Mouse (Mus musculus): ENCODE data around the gene Apod.
"Not testable (repeated sequence)": the region's sequence is repeated elsewhere in the genome, so short reads cannot be mapped to it uniquely, and the experiment has no call there.

Apod gene

DNA sequence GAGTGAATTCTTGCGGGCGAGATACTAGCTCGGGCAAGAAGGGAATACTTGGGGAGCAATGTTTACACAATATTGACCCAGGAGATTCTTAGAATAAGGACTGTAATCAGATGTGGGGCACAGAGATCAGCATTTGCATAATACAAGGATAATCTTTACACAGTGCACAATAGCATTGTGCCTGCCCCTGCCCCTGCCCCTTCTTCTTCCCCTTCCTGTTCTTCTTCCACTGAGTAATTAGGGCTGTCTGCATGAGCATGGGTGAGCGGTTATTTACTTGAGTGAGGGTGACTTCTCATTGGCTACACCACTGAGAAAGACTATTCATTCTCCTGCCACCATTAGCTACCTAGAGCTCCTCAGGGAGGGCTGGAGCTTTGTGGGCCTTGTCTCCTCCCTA lies 6.9 kb upstream of the Apod start:
- DNase-seq (ENCODE audit: low spot score), result no peak

DNA sequence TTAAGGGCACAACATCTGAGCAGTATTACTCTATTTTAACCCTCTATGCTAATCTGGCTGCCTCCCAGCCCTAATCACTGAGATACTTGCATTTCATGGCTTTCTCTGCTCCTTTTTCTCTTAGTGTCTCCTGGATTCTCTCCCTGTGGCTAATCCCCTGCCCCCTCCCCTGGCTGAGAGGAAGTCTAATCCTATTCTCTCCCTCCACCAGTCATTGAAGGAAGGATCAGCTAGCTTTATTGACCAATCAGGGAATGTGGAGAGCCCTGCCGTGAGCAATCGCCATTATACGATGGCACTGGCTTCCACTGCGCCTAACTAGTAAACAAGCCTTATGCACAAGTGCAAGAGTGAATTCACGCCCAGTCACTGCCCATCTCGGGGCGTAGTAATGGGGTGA lies 6.3 kb upstream of the Apod start:
- DNase-seq (ENCODE audit: low spot score), result no peak

DNA sequence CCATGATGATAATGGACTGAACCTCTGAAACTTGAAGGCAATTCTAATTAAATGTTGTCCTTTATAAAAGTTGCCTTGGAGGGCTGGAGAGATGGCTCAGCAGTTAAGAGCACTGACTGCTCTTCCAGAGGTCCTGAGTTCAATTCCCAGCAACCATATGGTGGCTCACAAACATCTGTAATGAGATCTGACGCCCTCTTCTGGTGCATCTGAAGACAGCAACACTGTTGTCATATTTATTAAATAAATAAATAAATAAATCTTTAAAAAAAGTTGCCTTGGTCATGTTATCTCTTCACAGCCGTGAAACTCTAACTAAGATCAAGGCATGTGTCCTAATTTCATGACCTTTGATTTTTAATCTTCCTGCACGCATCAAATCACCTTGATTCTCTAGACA lies 5.1 kb upstream of the Apod start:
- DNase-seq (ENCODE audit: low spot score), result not testable (repeated sequence)

DNA sequence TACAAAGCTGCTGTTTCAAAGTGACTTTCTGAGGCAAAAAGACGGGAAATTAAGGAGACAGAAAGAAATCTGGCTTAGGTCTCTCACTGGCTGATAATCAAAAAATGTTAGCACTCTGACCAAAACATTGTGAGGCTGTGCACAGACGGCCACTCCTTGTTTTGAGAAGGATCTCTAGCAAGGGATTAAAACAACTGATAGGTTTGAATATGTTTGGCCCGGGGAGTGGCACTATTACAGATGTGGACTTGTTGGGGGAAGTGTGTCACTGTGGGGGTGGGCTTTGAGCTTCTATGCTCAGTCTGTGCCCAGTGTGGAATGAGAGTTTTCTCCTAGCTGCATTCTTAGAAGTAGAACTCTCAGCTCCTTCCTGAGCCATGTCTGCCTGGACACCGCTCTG lies 4.7 kb upstream of the Apod start:
- peak; percentile 20 for DNase-seq (ENCODE audit: low spot score)

DNA sequence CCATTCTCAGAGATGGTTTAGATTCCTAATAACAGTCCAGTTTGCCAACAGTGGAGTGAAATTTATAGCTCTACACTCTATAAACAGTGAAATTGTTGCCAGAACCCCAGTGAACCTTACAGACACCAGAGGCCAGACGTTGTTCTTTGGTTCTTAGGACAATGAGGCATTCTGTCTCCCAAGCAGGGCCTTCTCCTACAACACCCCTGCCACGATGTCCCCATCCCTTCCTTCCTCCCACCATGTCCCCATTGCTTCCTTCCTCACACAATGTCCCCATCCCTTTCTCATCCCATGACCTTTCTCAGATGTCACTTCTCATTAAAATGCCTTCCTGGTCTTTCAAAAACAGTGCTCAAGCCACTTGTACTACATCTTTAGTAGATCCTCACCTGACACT lies 3.8 kb upstream of the Apod start:
- no peak for DNase-seq (ENCODE audit: low spot score)

DNA sequence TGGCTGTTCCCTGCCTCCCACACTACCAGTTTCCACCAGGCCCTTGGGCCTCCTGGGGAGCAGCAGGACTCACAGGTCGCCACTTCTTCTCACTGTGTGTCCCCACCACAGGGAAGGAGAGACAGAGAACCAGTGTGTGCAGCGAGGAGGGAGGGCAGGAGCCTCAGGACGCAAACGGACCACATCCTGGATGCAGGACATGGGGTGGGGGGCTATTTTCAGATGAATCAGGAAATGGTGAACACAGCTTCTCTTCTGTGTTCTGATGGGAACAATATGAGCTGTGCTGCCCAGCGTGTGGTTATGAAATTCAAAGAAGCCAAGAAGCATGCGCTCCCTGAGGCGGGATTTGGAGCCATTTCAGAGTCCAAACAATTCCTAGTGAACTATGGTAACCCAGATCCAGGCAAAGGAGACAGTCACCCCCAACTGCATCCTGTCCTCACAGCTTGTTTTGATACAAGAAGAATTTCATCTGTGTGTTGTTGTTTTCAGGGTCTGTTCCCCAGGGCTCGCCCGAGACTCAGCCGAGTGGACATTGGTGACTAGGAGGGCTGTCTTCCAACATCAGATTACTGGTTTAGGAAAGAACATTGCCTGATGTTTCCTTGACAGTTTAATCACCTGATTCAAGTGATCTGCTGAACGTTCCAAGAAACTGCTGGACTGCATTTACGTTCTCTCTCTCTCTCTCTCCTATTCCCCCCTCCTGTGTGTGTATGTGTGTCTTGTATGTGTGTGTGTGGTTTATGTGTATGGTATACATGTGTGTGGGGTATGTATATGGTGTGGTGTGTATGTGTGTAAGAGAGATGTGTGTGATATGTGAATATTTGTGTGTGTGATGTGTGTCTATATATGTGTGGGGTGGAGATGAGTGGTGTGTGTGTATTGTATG lies 1.9 kb upstream of the Apod start:
- peak; percentile 77 for DNase-seq (ENCODE audit: low spot score)

DNA sequence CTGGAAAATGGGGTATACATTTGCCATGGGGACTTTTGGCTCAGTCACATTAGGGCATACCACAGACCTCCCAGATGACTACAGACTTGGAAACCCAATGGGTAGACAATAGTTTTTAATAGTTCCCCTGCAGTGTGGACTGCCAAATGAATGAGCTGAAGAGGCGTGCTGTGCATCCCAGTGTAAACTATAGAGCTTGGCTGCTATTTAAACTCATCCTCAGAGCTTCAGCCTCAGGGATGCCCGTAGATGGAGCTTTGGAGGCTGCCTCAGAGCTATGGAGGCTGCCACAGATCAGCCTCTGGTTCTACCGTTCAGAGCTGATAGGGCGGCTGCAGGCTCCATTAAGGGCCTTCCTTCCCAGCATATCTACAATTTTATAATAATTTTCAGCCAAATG lies 686 bp upstream of the Apod start:
- DNase-seq (ENCODE audit: low spot score), result no peak

DNA sequence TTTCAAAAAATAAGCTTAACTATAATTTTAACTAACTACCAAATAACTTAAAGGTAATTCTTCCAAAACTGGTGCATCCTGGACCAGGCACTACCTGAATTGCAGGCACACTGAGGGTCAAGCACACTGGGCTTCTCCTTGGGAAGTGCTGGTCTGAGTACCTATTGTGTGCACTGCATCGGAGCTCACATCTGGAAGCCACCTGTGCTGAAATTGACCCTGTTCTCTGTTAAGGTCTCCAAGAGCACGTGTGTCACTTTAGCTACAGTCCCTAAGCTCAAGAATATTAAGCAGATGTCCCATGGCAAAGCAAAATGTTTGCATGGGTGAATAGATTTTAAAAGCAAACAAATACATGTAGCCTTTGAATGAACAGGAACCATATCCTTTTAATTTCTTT lies 997 bp downstream of the Apod start:
- DNase-seq (ENCODE audit: low spot score), result no peak

DNA sequence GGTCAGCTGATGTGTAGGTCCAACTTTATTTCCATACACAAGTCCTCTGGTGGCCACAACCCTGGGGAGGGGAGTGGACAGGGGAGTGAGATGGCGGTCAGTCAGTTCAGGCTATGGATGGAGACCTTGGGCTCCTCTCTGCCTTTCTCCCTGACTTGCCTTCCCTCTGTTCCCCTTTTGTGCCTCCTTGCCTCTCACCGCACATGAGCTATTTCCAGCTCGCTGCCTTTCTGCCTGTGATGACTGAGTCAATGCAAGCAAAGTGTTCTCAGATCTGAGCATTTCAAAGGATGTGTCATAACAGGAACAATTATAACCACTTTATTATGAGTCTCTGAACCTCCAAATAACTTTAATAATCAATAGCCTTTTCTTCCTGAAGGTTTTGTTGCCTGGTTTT lies 2.3 kb downstream of the Apod start:
- DNase-seq (ENCODE audit: low spot score), result no peak

DNA sequence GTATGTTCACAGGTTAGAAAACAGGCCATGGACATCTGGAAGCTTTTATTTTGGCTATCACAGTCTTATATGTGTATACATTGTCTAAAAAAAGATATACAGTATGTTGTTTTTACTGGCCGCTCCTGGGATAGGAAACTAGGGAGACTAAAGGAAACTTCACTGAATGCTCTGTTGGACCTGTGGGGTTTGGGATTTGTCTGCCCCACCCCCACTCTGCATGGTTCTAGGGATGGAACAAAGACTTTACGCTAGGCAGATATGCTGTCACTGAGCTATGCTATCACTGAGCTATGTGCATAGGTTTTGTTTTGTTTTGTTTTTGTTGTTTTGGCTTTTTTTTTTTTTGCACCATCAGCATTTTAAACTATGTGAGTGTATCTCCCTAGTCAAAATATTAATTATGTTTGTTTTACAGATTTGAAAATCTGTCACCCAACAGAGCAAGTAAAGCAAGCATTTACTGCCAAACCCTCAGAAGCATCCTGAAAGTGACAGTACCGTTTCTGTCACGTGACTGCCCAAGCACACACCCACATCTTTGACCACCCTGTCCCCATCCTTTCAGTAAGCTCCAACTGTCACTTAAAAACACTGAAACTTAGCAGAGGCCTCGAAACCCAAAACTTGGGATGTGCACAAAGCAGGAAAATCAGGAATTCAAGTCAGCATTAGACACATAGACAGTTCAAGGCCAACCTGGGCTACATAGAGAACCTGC lies 9.2 kb downstream of the Apod start:
- DNase-seq (ENCODE audit: low spot score), result no peak

DNA sequence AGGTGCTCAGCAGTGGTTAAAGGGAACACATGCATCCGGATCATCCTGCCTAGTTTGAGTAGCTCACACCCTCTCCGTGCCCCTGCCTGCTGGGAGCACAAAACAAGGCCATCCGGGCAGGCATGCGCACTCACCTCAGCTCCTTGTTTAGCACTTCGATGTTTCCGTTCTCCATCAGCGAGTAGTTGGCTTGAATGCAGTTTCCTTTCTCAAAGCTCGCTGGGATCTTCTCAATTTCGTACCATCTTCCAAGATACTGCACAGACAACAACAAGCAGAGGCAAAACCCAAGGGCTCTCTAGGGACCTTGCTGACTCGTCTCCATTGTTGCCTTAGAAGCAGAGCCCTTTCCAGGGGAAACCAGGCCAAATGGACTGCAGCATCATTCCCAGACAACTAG lies 11.3 kb downstream of the Apod start:
- DNase-seq (ENCODE audit: low spot score), result no peak

DNA sequence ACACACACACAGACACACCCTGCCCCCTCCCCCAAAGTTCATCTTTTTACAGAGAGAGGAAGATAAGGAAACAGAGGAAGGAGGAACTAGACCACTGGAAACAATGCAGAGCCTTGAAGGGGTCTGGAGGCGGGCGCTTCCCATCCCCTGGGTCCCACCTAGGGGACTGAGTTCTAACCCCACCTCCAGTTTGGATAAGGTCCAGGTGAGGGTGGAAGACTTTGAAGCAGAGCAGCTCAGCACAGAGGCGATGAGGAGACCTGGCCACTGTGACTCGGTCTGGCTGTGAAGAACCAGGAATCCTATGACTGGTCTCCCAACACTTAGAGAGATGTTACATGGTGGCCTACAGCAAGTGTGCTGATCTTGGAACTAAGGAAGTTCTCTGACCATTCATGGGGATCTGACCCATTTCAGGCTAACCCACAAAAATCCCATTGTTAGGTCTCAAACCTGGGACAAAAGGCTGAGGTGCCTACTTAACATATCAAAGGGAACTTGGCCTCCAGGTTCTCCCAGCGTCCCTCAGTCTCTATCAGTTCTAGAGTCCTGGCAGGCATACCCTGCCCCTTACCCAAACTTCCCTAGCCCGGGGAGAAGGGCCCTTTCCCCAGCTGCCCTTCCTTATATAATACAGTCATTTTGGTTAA lies 13.6 kb downstream of the Apod start:
- DNase-seq (ENCODE audit: low spot score), result no peak

DNA sequence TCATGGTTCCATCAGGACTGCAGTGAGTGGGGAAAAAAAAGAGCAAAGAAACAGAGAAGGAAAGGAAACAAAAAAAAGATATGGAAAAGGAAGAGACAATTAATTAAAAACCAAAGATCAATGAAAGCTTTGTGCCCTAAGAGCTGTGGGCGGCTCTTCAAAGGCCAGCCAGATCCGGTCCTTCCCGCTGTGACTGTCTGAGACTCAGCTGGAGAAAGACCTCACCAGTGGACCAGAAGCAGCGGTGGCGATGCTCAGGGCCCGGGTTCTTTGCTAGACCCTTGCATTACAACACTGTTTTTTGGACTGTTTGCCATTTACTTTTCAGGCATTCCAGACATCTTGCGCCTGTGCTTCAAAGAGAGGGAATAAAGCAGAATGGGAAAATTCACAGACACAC lies 14.1 kb downstream of the Apod start:
- DNase-seq (ENCODE audit: low spot score), result no peak

DNA sequence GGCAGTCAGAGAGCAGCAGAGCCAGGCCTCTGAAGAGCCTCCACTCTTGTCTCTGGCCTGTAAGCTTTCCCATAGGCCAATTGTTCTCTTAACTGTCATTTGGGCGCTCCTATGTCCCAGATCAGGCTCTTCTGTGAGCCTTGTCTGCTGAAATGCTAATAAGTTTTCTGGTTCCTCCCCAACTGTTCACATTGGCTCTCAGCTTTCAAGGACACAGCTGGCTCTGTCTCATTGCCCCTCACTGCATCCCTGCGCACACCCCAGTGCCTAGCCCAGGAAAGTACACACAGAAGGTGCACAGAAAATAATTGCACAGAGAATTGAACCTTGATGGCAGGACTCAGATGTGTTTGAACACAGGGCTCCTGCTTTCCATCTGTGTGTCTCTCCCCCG lies 14.7 kb downstream of the Apod start:
- DNase-seq (ENCODE audit: low spot score), result no peak

DNA sequence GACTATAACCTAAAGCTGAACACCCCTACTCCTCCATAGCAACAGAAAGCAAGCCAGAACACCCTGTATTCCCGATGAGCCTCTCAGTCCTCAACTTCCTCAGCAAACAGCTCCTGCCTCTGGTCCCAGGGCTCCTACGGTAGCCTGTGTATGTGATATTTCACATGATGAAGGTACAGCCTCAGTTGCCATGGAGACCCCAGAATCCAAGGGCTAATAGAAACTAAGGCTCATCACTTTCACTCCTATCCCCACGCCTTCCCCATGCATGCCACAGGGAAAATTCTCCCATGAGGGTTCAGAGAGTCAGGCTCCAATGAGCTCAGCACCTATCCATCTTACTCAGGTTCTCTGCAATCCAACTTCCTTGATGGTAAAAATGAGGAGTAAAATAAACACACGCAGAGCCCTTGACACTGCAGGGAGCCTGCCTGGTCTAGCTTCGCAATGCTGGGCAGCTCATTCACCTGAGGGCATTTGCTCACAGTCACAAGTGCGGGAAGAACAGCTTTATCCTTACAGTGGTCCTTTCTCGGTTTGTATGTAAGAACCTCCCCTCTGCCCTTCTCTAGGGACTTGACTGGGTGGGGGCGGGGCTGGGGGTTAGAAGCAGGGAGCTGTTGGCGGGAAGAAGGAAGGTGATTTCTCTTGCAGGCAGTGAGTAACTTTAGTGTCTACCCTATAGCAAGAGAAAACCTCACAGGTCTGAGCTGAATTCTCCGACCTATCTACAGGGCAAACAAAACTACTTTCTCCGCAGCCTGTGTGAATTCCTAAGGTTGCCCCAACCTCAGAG lies 15.2 kb downstream of the Apod start:
- DNase-seq (ENCODE audit: low spot score), result no peak

DNA sequence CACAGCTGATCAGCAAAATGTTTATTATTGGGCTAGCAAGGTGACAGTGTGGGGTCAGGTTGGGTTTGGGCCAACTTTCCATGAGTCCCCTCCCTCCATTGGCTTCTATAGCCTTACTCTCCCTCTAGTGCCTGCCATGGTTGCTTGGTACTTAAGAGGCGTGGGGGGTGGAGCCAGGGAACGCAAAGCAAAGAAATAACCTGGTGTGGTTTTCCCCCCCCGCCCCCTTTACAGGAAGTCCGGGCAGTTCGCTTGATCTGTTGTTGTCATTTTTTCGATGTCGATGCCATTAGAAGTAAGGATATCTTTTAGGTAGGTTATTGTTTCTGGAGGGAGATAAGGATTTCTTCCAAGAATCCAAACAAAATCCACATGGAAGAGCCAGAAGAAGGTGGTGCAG lies 17.5 kb downstream of the Apod start:
- DNase-seq (ENCODE audit: low spot score), result no peak

DNA sequence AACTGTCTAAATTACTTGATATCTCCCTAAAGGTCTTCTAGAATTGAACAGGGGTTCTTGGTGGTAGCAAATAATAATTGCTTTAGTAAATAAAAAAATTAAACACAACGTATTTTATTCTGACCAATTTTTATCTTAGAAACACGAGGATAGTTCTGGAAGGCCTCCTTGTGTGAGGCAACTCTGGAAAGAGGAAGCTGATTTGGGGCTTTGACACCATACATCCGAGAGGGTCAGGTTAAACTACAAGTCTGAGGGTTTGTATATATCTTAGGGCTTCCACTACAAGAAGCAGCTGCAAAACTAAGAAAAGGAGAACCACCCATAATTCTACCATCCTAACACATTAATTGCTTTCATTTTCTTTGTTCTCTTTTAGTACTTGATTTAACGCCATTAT lies 20.8 kb downstream of the Apod start:
- DNase-seq (ENCODE audit: low spot score), result no peak

DNA sequence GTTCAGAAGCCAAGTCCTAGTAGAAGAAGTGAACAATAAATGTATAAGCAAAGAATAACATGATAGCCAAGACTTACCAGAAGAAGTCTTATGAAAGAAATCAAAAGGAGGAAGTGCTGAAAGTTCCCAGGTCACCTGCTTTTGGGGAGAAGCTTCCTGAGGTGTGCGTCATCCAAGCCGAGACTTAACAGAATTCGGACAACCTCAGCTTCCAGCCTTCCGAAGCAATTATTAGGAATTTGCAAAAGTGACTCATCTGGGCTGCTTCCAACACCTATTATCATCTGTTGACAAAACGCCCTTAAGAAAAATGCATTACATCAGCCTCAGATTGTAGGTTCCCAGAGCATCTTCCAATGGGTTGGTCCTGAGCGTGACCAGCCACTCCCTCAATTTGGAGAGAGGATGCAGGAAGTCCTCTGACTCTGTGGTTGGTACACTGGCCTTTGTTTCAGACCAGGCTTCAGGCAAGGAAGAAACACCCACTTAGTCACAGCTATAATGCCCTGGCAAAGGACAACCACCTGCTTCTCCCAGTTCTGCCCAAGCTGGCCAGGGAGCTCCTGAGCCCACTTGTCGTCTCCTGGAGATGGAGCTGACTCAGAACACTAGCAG lies 23.8 kb downstream of the Apod start:
- peak; percentile 78 for DNase-seq (ENCODE audit: low spot score)

DNA sequence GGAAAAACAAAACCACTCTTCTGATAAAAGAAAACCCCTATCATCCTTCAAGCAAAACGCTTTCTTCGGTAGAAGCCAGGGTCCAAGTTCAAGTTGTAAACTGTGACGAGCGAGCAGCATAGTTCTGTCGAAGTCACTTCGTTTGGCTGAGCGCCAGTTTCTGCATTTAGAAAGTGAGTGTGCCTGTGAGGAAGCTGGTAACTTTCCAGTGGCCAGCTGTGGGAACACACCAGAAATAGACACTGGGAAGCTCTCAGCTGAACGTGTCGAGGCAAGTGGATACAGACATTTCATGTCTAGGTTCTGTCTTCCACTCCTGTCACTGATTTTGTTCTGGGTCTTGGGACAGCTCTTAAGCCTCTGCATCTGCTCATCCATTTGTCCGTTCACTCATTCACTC lies 24.3 kb downstream of the Apod start:
- peak; percentile 92 for DNase-seq (ENCODE audit: low spot score)

DNA sequence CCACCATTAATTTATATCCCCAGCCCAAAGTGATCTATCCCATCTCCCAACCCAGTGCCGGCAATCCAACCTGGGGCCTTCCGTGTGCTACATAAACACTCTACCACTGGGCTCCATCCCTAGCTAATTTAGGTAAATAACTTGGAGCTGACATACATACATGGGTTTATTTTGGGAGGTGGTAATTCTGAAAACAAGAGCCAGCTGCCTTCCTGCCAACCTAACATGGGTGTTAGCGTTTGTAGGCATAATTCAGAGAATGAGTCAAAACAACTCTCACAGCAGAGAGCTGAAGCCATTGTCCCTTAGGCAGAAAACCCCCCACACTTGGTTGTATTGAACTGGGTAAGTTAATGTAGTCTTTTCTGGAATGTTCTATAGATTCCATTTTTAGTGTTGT lies 26.9 kb downstream of the Apod start:
- no peak for DNase-seq (ENCODE audit: low spot score)

DNA sequence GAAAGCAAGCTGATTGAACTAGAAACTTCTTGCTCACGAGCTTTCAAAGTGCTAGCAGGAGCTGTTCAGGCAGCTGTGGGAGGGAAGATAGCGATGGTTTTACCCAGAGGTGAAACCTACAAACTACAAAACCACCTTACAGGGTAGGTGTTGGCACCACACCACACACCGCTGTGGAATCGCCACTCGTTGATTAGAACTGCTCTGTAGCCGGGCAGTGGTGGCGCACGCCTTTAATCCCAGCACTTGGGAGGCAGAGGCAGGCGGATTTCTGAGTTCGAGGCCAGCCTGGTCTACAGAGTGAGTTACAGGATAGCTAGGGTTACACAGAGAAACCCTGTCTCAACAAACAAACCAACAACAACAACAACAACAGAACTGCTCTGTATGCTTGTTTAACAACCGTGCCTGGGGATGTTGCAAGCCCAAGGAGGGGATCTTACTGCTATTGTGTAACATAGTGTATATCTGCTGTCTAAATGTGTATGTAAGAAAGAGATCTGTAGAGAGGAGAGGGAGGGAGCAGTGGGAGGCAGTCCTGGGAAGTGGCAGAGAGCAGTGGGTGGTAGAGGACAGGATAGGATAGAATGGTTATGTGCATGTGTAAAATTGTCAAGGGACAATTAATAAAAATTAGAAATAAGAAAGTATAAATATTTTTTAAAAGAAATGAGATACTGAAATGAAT lies 27.7 kb downstream of the Apod start:
- DNase-seq (ENCODE audit: low spot score), result no peak

Data from lung, postnatal 25 days (tissue).